Mouse (Mus musculus): ENCODE measurements around the gene Stk11. TPM values are rescaled to one million over a fixed set of nuclear protein-coding genes. Genes with fewer than 3 reads are reported as not detected.

Gene Stk11
- total and polyA plus RNA-seq, 3 experiments = 47.4 to 94.9 (median 65.9) TPM

DNA sequence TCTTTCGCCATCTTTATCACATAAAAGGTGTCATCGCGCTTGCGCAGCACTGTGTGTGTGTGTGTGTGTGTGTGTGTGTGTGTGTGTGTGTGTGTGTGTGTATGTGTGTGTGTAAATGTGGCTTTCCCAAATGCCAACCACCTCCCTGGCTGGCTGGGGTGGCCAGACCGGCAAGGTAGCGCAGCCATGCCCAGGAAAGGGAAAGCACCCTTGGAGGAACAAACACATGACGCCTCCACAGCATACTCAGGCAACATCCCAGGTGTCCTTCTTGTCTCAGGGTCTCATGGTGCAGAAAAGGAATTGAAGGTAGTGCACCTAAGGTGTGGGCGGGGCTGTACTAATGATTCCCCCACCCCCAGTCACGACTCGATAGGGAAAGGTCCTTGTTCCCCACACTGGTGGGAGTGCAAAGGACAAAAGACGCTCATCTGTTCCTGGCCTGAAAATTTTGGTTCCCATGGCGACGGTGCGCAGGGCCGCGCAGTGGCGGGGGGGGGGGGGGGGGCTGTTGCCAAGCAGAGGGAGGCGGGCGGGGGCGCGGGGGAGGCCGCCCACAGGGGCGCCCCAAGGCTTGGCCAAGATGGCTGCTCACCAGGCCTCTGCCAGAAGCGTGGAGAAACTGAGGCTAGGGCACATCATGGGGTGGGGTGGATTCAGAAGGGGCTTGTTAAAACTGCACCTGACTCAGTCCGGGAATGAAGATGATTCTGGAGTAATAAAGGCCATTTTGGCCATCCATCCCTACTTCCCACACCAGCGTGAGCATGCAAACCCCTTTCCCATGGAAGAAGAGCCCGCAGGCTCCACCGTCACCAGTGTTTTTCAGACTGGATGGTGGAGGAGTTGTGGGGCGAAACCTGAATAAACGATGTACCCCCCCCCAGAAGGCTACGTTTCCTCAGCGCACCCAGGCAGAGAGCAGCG is 22.3 kb downstream of the Stk11 start:
- Histone ChIP-seq H3K79me2 (replicated peaks; ENCODE audit: control insufficient read depth, extremely low read depth, insufficient read depth, poor library complexity, severe bottlenecking) (peaks cover 7% of the 10 kb centered on the region), H3K9ac (ENCODE audit: insufficient read depth, low read depth) (no peak overlapping the region), H3K27me3 (replicated peaks) (peaks cover 25% of the 10 kb centered on the region), H3K4me1 (ENCODE audit: control insufficient read depth in 1 of 2, insufficient read depth in 2 of 2) (peaks cover 12 to 37% of the 10 kb centered on the region in 2 experiments), H3K36me3 (replicated peaks in 1 of 2; ENCODE audit: control insufficient read depth in 1 of 2, insufficient read depth in 1 of 2, low read length in 1 of 2) (peaks cover 3 to 14% of the 10 kb centered on the region in 2 experiments), H3K4me2 (ENCODE audit: insufficient read depth, low read depth, poor library complexity, severe bottlenecking) (peak overlapping the region; percentile 63; the same call in 1 of the 2 replicates), H3K27ac (ENCODE audit: insufficient read depth, low read depth) (no peak overlapping the region), H3K9me3 (replicated peaks; ENCODE audit: low read length) (no peaks in the 10 kb centered on the region), H3K4me3 (replicated peaks in 1 of 3; ENCODE audit: low read depth in 2 of 3, low read length in 2 of 3, poor library complexity in 1 of 3) (no peak overlapping the region)
- in situ Hi-C loops (cut with MboI; ENCODE audit: low pct_ligation_motif_present, low pct_unique_long_range_greater_than_20kb, low sequenced_read_pairs) = no loop called here
- no peak for DNase-seq (ENCODE audit: extremely low read depth)
- TF ChIP-seq CHD1 (IDR thresholded peaks at IDR 0.05; ENCODE audit: low read depth, low read length) (no peak), USF1 (IDR thresholded peaks at IDR 0.05; ENCODE audit: low read depth, low read length) (no peak), TBP (conservative IDR thresholded peaks at IDR 0.05; ENCODE audit: low read depth, low read length) (no peak), GABPA (IDR thresholded peaks at IDR 0.05; ENCODE audit: insufficient replicate concordance, low read depth, low read length) (no peak), RAD21 (IDR thresholded peaks at IDR 0.05; ENCODE audit: low read depth, low read length) (no peak), POLR2A (IDR thresholded peaks at IDR 0.05; ENCODE audit: low read depth, low read length) (no peak), MXI1 (IDR thresholded peaks at IDR 0.05; ENCODE audit: low read depth, low read length) (no peak), MYC (IDR thresholded peaks at IDR 0.05; ENCODE audit: low read depth, low read length) (no peak), ETS1 (conservative IDR thresholded peaks at IDR 0.05; ENCODE audit: low read depth, low read length) (no peak), IRF4 (IDR thresholded peaks at IDR 0.05; ENCODE audit: low read depth, low read length) (no peak), MAX (IDR thresholded peaks at IDR 0.05; ENCODE audit: low read length) (no peak), ZNF384 (IDR thresholded peaks at IDR 0.05; ENCODE audit: low read depth, low read length) (no peak), KAT2A (IDR thresholded peaks at IDR 0.05; ENCODE audit: insufficient replicate concordance, low read length) (no peak), PAX5 (IDR thresholded peaks at IDR 0.05; ENCODE audit: low read length) (no peak), USF2 (conservative IDR thresholded peaks at IDR 0.05; ENCODE audit: low read depth, low read length) (no peak), NRF1 (IDR thresholded peaks at IDR 0.05; ENCODE audit: low read depth, low read length) (no peak), ELF1 (IDR thresholded peaks at IDR 0.05; ENCODE audit: low read depth, low read length) (no peak), EP300 (IDR thresholded peaks at IDR 0.05; ENCODE audit: low read length) (no peak), SIN3A (IDR thresholded peaks at IDR 0.05; ENCODE audit: low read length) (no peak), RCOR1 (conservative IDR thresholded peaks at IDR 0.05; ENCODE audit: low read depth, low read length) (no peak)
- dilution Hi-C loops (cut with MboI; ENCODE audit: extremely low pct_ligation_motif_present, extremely low pct_unique_long_range_greater_than_20kb, low sequenced_read_pairs) = no loop called here

Measured in CH12.LX (cell line).